Mouse (Mus musculus) thymus, postnatal 10 days (tissue): ENCODE results near the gene Cplane1.

Experiments used
- DNase-seq, 2 experiments: peaks; one replicate each; pipeline ENCODE4 v3.0.0; 2021; ENCODE audit warnings: low spot score in 2 of 2

Gene Cplane1

GRCm38 (mm10) chr15:8294150-8294549, 125.2 kb downstream of the Cplane1 start:
- no peak for DNase-seq

- DNase-seq = no peak
Observed at GRCm38 (mm10) chr15:8302944-8303343, 134.0 kb downstream of the Cplane1 start.

- no peak for DNase-seq
Observed at GRCm38 (mm10) chr15:8305474-8305873, 136.6 kb downstream of the Cplane1 start.

- DNase-seq = no peak
Observed at GRCm38 (mm10) chr15:8317381-8317780, 148.5 kb downstream of the Cplane1 start.

GRCm38 (mm10) chr15:8319191-8319590, 150.3 kb downstream of the Cplane1 start:
- DNase-seq = no peak
